Mouse (Mus musculus): ENCODE measurements around the gene Dhx16. TPM values are rescaled to one million over a fixed set of nuclear protein-coding genes. Genes with fewer than 3 reads are reported as not detected.

Gene Dhx16
- total and polyA plus RNA-seq, 3 experiments: 79.2 to 101 TPM; not detected in 1

GRCm38 (mm10) chr17:35887725-35888124 lies 8.1 kb downstream of the Dhx16 start:
- H3K27ac ChIP-seq (ENCODE audit: control insufficient read depth, low read depth, low read length): no peak overlapping the region
- no peak overlapping the region for H3K4me3 ChIP-seq (ENCODE audit: control insufficient read depth in 1 of 2, insufficient read depth in 1 of 2, low read depth in 2 of 2, low read length in 2 of 2)
- H3K9ac ChIP-seq (ENCODE audit: control insufficient read depth, low read depth, low read length, poor library complexity, severe bottlenecking): no peak overlapping the region
- H3K27me3 ChIP-seq (ENCODE audit: control insufficient read depth in 1 of 2, insufficient read depth in 2 of 2, low read length in 2 of 2): no peaks in the 10 kb centered on the region
- no peaks in the 10 kb centered on the region for H3K9me3 ChIP-seq (replicated peaks; ENCODE audit: insufficient read depth, low read length)
- peaks cover 0 to 10% of the 10 kb centered on the region in 2 experiments; a peak in 2 of 4 replicates for H3K36me3 ChIP-seq (ENCODE audit: control insufficient read depth in 1 of 2, insufficient read depth in 2 of 2, low read length in 2 of 2)
- no peak for DNase-seq (ENCODE audit: low read depth, low spot score)
- no peaks in the 10 kb centered on the region for H3K79me2 ChIP-seq (ENCODE audit: control insufficient read depth, insufficient read depth, low read length, poor library complexity)
- TF ChIP-seq RAD21 (IDR thresholded peaks at IDR 0.05; ENCODE audit: low read depth, low read length) (no peak), ZC3H11A (IDR thresholded peaks at IDR 0.05; ENCODE audit: low read depth, low read length) (no peak), CHD2 (IDR thresholded peaks at IDR 0.05; ENCODE audit: low read length) (no peak), KAT2A (conservative IDR thresholded peaks at IDR 0.05; ENCODE audit: low read depth, low read length) (no peak), UBTF (IDR thresholded peaks at IDR 0.05; ENCODE audit: borderline replicate concordance, insufficient read depth, low read depth, low read length) (no peak), ZKSCAN1 (IDR thresholded peaks at IDR 0.05; ENCODE audit: low read depth, low read length) (no peak), GATA1 (IDR thresholded peaks at IDR 0.05; ENCODE audit: low read depth, low read length) (no peak), JUND (IDR thresholded peaks at IDR 0.05; ENCODE audit: low read depth, low read length) (no peak)
- H3K4me1 ChIP-seq (ENCODE audit: control insufficient read depth in 1 of 2, insufficient read depth in 2 of 2, low read length in 2 of 2): no peaks in the 10 kb centered on the region

- DNase-seq (ENCODE audit: low read depth, low spot score): peak; percentile 94
- peak within 1 kb of the TSS; percentile 99 for H3K9ac ChIP-seq (ENCODE audit: control insufficient read depth, low read depth, low read length, poor library complexity, severe bottlenecking)
- H3K4me1 ChIP-seq (ENCODE audit: control insufficient read depth in 1 of 2, insufficient read depth in 2 of 2, low read length in 2 of 2): peaks cover 4 to 40% of the 10 kb centered on the region in 2 experiments; a peak in 3 of 4 replicates
- H3K79me2 ChIP-seq (ENCODE audit: control insufficient read depth, insufficient read depth, low read length, poor library complexity): peaks cover 22% of the 10 kb centered on the region
- H3K27me3 ChIP-seq (ENCODE audit: control insufficient read depth in 1 of 2, insufficient read depth in 2 of 2, low read length in 2 of 2): no peaks in the 10 kb centered on the region
- H3K36me3 ChIP-seq (ENCODE audit: control insufficient read depth in 1 of 2, insufficient read depth in 2 of 2, low read length in 2 of 2): peaks cover 3 to 31% of the 10 kb centered on the region in 2 experiments; a peak in 3 of 4 replicates
- H3K4me3 ChIP-seq (ENCODE audit: control insufficient read depth in 1 of 2, insufficient read depth in 1 of 2, low read depth in 2 of 2, low read length in 2 of 2): peak within 1 kb of the TSS; percentile 93
- peak within 1 kb of the TSS; percentile 84 for H3K27ac ChIP-seq (ENCODE audit: control insufficient read depth, low read depth, low read length)
- H3K9me3 ChIP-seq (replicated peaks; ENCODE audit: insufficient read depth, low read length): no peaks in the 10 kb centered on the region
- TF ChIP-seq RCOR1 (IDR thresholded peaks at IDR 0.05; ENCODE audit: low read depth, low read length): 0 out of 2 replicates have a peak, but pooled peaks have one; percentile 22
- TF ChIP-seq ZNF384 (IDR thresholded peaks at IDR 0.05; ENCODE audit: low read depth, low read length): no peak
- TF ChIP-seq TBP (IDR thresholded peaks at IDR 0.05; ENCODE audit: low read depth, low read length): peak; percentile 68; the same call in 1 of the 2 replicates
- TF ChIP-seq ZC3H11A (IDR thresholded peaks at IDR 0.05; ENCODE audit: low read depth, low read length): no peak
- TF ChIP-seq USF2 (IDR thresholded peaks at IDR 0.05; ENCODE audit: borderline replicate concordance in 1 of 2, insufficient read depth in 1 of 2, low read depth in 1 of 2, low read length in 2 of 2): no peak
- TF ChIP-seq JUND (IDR thresholded peaks at IDR 0.05; ENCODE audit: low read depth, low read length): no peak
- no peak for TF ChIP-seq UBTF (IDR thresholded peaks at IDR 0.05; ENCODE audit: borderline replicate concordance, insufficient read depth, low read depth, low read length)
- peak; percentile 46; the same call in 1 of the 2 replicates for TF ChIP-seq TCF12 (IDR thresholded peaks at IDR 0.05; ENCODE audit: low read depth, low read length)
- peak; percentile 95 for TF ChIP-seq MXI1 (IDR thresholded peaks at IDR 0.05; ENCODE audit: low read depth, low read length)
- no peak for TF ChIP-seq EP300 (IDR thresholded peaks at IDR 0.05; ENCODE audit: low read depth in 1 of 2, low read length in 2 of 2)
- TF ChIP-seq MAFK (IDR thresholded peaks at IDR 0.05; ENCODE audit: borderline replicate concordance, low read depth, low read length): no peak
- TF ChIP-seq HCFC1 (IDR thresholded peaks at IDR 0.05; ENCODE audit: low read depth, low read length): peak; percentile 76
- TF ChIP-seq TAL1 (IDR thresholded peaks at IDR 0.05; ENCODE audit: low read length): no peak
- TF ChIP-seq GATA1 (IDR thresholded peaks at IDR 0.05; ENCODE audit: low read depth, low read length): no peak
- TF ChIP-seq CHD1 (IDR thresholded peaks at IDR 0.05; ENCODE audit: low read depth, low read length): 0 out of 2 replicates have a peak, but pooled peaks have one; percentile 20
- TF ChIP-seq E2F4 (IDR thresholded peaks at IDR 0.05; ENCODE audit: borderline replicate concordance, low read depth, low read length): no peak
- peak; percentile 93 for TF ChIP-seq MAZ (IDR thresholded peaks at IDR 0.05; ENCODE audit: low read depth, low read length)
- peak; percentile 88; the same call in 1 of the 2 replicates for TF ChIP-seq BHLHE40 (IDR thresholded peaks at IDR 0.05; ENCODE audit: borderline replicate concordance, low read depth, low read length)
- no peak for TF ChIP-seq RAD21 (IDR thresholded peaks at IDR 0.05; ENCODE audit: low read depth, low read length)
- no peak for TF ChIP-seq USF1 (IDR thresholded peaks at IDR 0.05; ENCODE audit: low read depth, low read length)
- TF ChIP-seq ZKSCAN1 (IDR thresholded peaks at IDR 0.05; ENCODE audit: low read depth, low read length): no peak
- no peak for TF ChIP-seq ETS1 (IDR thresholded peaks at IDR 0.05; ENCODE audit: low read depth, low read length)
- 0 out of 2 replicates have a peak, but pooled peaks have one; percentile 31 for TF ChIP-seq ELF1 (IDR thresholded peaks at IDR 0.05; ENCODE audit: low read depth, low read length)
- no peak for TF ChIP-seq SMC3 (IDR thresholded peaks at IDR 0.05; ENCODE audit: low read depth, low read length)
- TF ChIP-seq MYC (IDR thresholded peaks at IDR 0.05; ENCODE audit: low read depth, low read length): peak; percentile 83
- TF ChIP-seq KAT2A (conservative IDR thresholded peaks at IDR 0.05; ENCODE audit: low read depth, low read length): no peak; the same call in 1 of the 2 replicates
Measured at GRCm38 (mm10) chr17:35896781-35897643, 17.4 kb downstream of the Dhx16 start, which contains the start of gene 2310061I04Rik. Gene 2310061I04Rik, minus strand, starts transcription at chr17:35897431.
